ENCODE assay signal across 9 mouse cellular contexts in genomic region chr17:54343395-54343794, GRCm38 (mm10). TPM values are rescaled to one million over a fixed set of nuclear protein-coding genes. Genes with fewer than 3 reads are reported as not detected.
DNase-seq lines count a peak whose midpoint lies in the region; ATAC-seq lines count a peak whose summit lies in the region.
"Had no signal": no experiment of that assay in that cellular context is flagged by ENCODE, and none has a peak within 500 bp of the region (broad histone marks: within the 10 kb centered on the region; RNA-seq: fewer than 3 reads in every experiment).

No protein-coding gene starts in this region.

- DNase-seq in kidney, adult 9 months: peak; percentile 26
- DNase-seq in kidney, adult 11 months: no peak
- DNase-seq in 416B (ENCODE audit: low read depth) (peak; percentile 58), ES-CJ7 (ENCODE audit: low read depth, low spot score) (peak; percentile 24)
- DNase-seq in embryonic facial prominence, embryonic 14.5 days (ENCODE audit: low spot score): peak; percentile 53
- no peak for DNase-seq in right cerebral cortex, postnatal 10 days (ENCODE audit: low spot score in 2 of 2)
- DNase-seq in thymus, postnatal 25 days: no peak
- DNase-seq in thymus, postnatal 0 days (ENCODE audit: low spot score): no peak

- H3K4me3 ChIP-seq in embryonic facial prominence, embryonic 14.5 days (ENCODE audit: low read depth, low read length): no peak overlapping the region
- H3K4me3 ChIP-seq: myocyte had no signal

- 17% methylated on average over 4 of the region's 4 CpGs for whole genome bisulfite sequencing in embryonic facial prominence, embryonic 14.5 days

- no peaks in the 10 kb centered on the region for H3K9me3 ChIP-seq in embryonic facial prominence, embryonic 14.5 days (ENCODE audit: control insufficient read depth, low read length)

- H3K4me1 ChIP-seq in embryonic facial prominence, embryonic 14.5 days (ENCODE audit: control insufficient read depth, insufficient read depth, low read length): no peaks in the 10 kb centered on the region

- no peak overlapping the region for H3K4me2 ChIP-seq in embryonic facial prominence, embryonic 14.5 days (ENCODE audit: low read depth, low read length)

- H3K27ac ChIP-seq in embryonic facial prominence, embryonic 14.5 days (replicated peaks; ENCODE audit: low read depth, low read length): no peak overlapping the region

- H3K36me3 ChIP-seq in embryonic facial prominence, embryonic 14.5 days (ENCODE audit: control insufficient read depth, insufficient read depth, low read length): no peaks in the 10 kb centered on the region

- no peaks in the 10 kb centered on the region for H3K27me3 ChIP-seq in embryonic facial prominence, embryonic 14.5 days (replicated peaks; ENCODE audit: control insufficient read depth, insufficient read depth, low read length)

- no peak overlapping the region for H3K9ac ChIP-seq in embryonic facial prominence, embryonic 14.5 days (ENCODE audit: low read depth, low read length)

- no peak for ATAC-seq in embryonic facial prominence, embryonic 14.5 days (ENCODE audit: low read depth)

RNA-seq across cellular contexts. Expression of gene Slc5a7, which starts 44.6 kb away (rescaled TPM):
- polyA plus RNA-seq in embryonic facial prominence, embryonic 14.5 days (2014; fragmentation: Nextera tagmentation; extraction: Ambion mirVana): 1.2 and 1.9 TPM in 2 replicates
- polyA plus RNA-seq in thymus, postnatal 0 days (2015; fragmentation: Nextera tagmentation; extraction: Ambion mirVana): 0.03 TPM in 1 of 2 replicates, not detected in the other

Comparison
In these comparisons a context has a peak if more than half of its experiments do, and no peak if none do; other contexts are left out.
1. DNase-seq: peak in kidney, adult 9 months (single experiment), 416B (single experiment), ES-CJ7 (single experiment) and embryonic facial prominence, embryonic 14.5 days (single experiment); none in kidney, adult 11 months (single experiment), right cerebral cortex, postnatal 10 days (0 of 2), thymus, postnatal 25 days (single experiment) and thymus, postnatal 0 days (single experiment).